Mouse (Mus musculus) neural tube, embryonic 12.5 days (tissue): Measurements from ENCODE around the gene Cux2. TPM values are rescaled to one million over a fixed set of nuclear protein-coding genes. Genes with fewer than 3 reads are reported as not detected.

Experiments
- ATAC-seq: fragments of 200-750 bp; cut with Nextera tagmentation; 2 replicates; pipeline ENCODE4 v1.8.0; 2017; ENCODE audit warnings: low read depth, mild to moderate bottlenecking, moderate TSS enrichment, moderate library complexity; ENCODE audit not compliant: low FRiP score
- H3K27ac ChIP-seq: fragments of 300-500 bp; sonication (generic); 2 replicates; pipeline ENCODE4 v1.5.1; 2016
- H3K27me3 ChIP-seq: fragments of 300-500 bp; sonication (generic); replicated peaks from 2 replicates; pipeline ENCODE4 v1.6.1; 2016; ENCODE audit warnings: mild to moderate bottlenecking
- H3K36me3 ChIP-seq: fragments of 300-500 bp; sonication (generic); 2 replicates; pipeline ENCODE4 v1.6.1; 2016; ENCODE audit warnings: mild to moderate bottlenecking
- H3K4me1 ChIP-seq: fragments of 300-500 bp; sonication (generic); 2 replicates; pipeline ENCODE4 v1.6.1; 2016
- H3K4me2 ChIP-seq: fragments of 300-500 bp; sonication (generic); replicated peaks from 2 replicates; pipeline ENCODE4 v1.6.1; 2016; ENCODE audit warnings: mild to moderate bottlenecking
- H3K4me3 ChIP-seq: fragments of 300-500 bp; sonication (generic); 2 replicates; pipeline ENCODE4 v1.5.1; 2016
- H3K9ac ChIP-seq: fragments of 300-500 bp; sonication (generic); 2 replicates; pipeline ENCODE4 v1.6.1; 2016; ENCODE audit warnings: mild to moderate bottlenecking
- H3K9me3 ChIP-seq: fragments of 300-500 bp; sonication (generic); 2 replicates; pipeline ENCODE4 v1.6.1; 2016; ENCODE audit warnings: mild to moderate bottlenecking
- WGBS: fragments of 180-500 bp; shearing (Covaris S2); methylation state at CpG from one replicate; pipeline ENCODE4 v1.1.7; 2016; 5-methylcytosine and 5-hydroxymethylcytosine counted together
- microRNA-seq: library from miRNA; unstranded; fragments of <30 nt; microRNA quantifications from one replicate; pipeline ENCODE4, GENCODE M21; 2017
- polyA plus RNA-seq: library from polyadenylated mRNA; unstranded; fragments of >200 nt; fragmentation: Nextera tagmentation; extraction: Ambion mirVana; gene quantifications from 2 replicates; pipeline ENCODE4 v1.2.1, GENCODE M21; 2016

Gene Cux2
- polyA plus RNA-seq, 1 experiment from 2014 or later = 24.2 TPM

GRCm38 (mm10) chr5:121815867-121816380 lies 234.0 kb downstream of the Cux2 start:
- WGBS = 94% methylated on average over 8 of the region's 8 CpGs
- Histone ChIP-seq H3K9me3 (no peaks in the 10 kb centered on the region), H3K4me1 (no peaks in the 10 kb centered on the region), H3K27me3 (no peaks in the 10 kb centered on the region), H3K9ac (no peak overlapping the region), H3K4me3 (no peak overlapping the region), H3K27ac (no peak overlapping the region), H3K36me3 (peaks cover 90% of the 10 kb centered on the region), H3K4me2 (no peak overlapping the region)
- ATAC-seq = no peak

- no peaks in the 10 kb centered on the region for H3K9me3 ChIP-seq
- H3K4me2 ChIP-seq = no peak overlapping the region
- H3K27ac ChIP-seq = no peak overlapping the region
- no peak overlapping the region for H3K4me3 ChIP-seq
- 67% methylated on average over 3 of the region's 3 CpGs for WGBS
- H3K27me3 ChIP-seq = no peaks in the 10 kb centered on the region
- H3K4me1 ChIP-seq = no peaks in the 10 kb centered on the region
- no peak for ATAC-seq
- H3K36me3 ChIP-seq = peaks cover 92% of the 10 kb centered on the region
- no peak overlapping the region for H3K9ac ChIP-seq
Observed at GRCm38 (mm10) chr5:121815067-121815466, 234.8 kb downstream of the Cux2 start.

- no peak overlapping the region for H3K4me3 ChIP-seq
- no peak overlapping the region for H3K4me2 ChIP-seq
- no peaks in the 10 kb centered on the region for H3K9me3 ChIP-seq
- H3K27ac ChIP-seq = no peak overlapping the region
- no peaks in the 10 kb centered on the region for H3K27me3 ChIP-seq
- H3K9ac ChIP-seq = no peak overlapping the region
- no peaks in the 10 kb centered on the region for H3K4me1 ChIP-seq
- no peak for ATAC-seq
- 94% methylated on average over 10 of the region's 10 CpGs for WGBS
- peaks cover 85% of the 10 kb centered on the region for H3K36me3 ChIP-seq
Observed at GRCm38 (mm10) chr5:121813744-121814143, 236.2 kb downstream of the Cux2 start.

- Histone ChIP-seq H3K9me3 (no peaks in the 10 kb centered on the region), H3K9ac (no peak overlapping the region), H3K36me3 (peaks cover 74% of the 10 kb centered on the region), H3K4me2 (no peak overlapping the region), H3K27ac (no peak overlapping the region), H3K4me1 (no peaks in the 10 kb centered on the region), H3K4me3 (no peak overlapping the region), H3K27me3 (no peaks in the 10 kb centered on the region)
- 86% methylated on average over 7 of the region's 7 CpGs for WGBS
- ATAC-seq = no peak
Observed at GRCm38 (mm10) chr5:121812526-121813243, 237.2 kb downstream of the Cux2 start.

GRCm38 (mm10) chr5:121811485-121811931 lies 238.4 kb downstream of the Cux2 start:
- no peak overlapping the region for H3K9ac ChIP-seq
- peaks cover 63% of the 10 kb centered on the region for H3K36me3 ChIP-seq

GRCm38 (mm10) chr5:121810331-121811151 lies 239.4 kb downstream of the Cux2 start:
- H3K27me3 ChIP-seq = no peaks in the 10 kb centered on the region
- no peaks in the 10 kb centered on the region for H3K4me1 ChIP-seq
- no peak overlapping the region for H3K9ac ChIP-seq
- no peaks in the 10 kb centered on the region for H3K9me3 ChIP-seq
- no peak for ATAC-seq
- H3K4me2 ChIP-seq = no peak overlapping the region
- H3K36me3 ChIP-seq = peaks cover 53% of the 10 kb centered on the region
- WGBS = 92% methylated on average over 17 of the region's 17 CpGs
- H3K4me3 ChIP-seq = no peak overlapping the region
- no peak overlapping the region for H3K27ac ChIP-seq

More at GRCm38 (mm10) chr5:121811485-121811931, 238.4 kb downstream of the Cux2 start:
- H3K4me2 ChIP-seq = no peak overlapping the region
- H3K9me3 ChIP-seq = no peaks in the 10 kb centered on the region
- ATAC-seq = no peak
- no peak overlapping the region for H3K27ac ChIP-seq
- no peaks in the 10 kb centered on the region for H3K4me1 ChIP-seq
- H3K27me3 ChIP-seq = no peaks in the 10 kb centered on the region
- WGBS = 94% methylated on average over 5 of the region's 5 CpGs
- no peak overlapping the region for H3K4me3 ChIP-seq

- Histone ChIP-seq H3K4me3 (no peak overlapping the region), H3K4me1 (no peaks in the 10 kb centered on the region), H3K27ac (no peak overlapping the region), H3K36me3 (peaks cover 50% of the 10 kb centered on the region), H3K9me3 (no peaks in the 10 kb centered on the region), H3K4me2 (no peak overlapping the region), H3K27me3 (no peaks in the 10 kb centered on the region), H3K9ac (no peak overlapping the region)
- no peak for ATAC-seq
- 84% methylated on average over 5 of the region's 5 CpGs for WGBS
Observed at GRCm38 (mm10) chr5:121809667-121810224, 240.2 kb downstream of the Cux2 start.

- no peak overlapping the region for H3K4me3 ChIP-seq
- no peaks in the 10 kb centered on the region for H3K9me3 ChIP-seq
- H3K4me2 ChIP-seq = no peak overlapping the region
- H3K27ac ChIP-seq = no peak overlapping the region
- H3K27me3 ChIP-seq = no peaks in the 10 kb centered on the region
- 84% methylated on average over 2 of the region's 2 CpGs for WGBS
- no peaks in the 10 kb centered on the region for H3K4me1 ChIP-seq
- H3K9ac ChIP-seq = no peak overlapping the region
- ATAC-seq = no peak
- peaks cover 52% of the 10 kb centered on the region for H3K36me3 ChIP-seq
Observed at GRCm38 (mm10) chr5:121808202-121808601, 241.7 kb downstream of the Cux2 start.

GRCm38 (mm10) chr5:121807186-121807585 lies 242.7 kb downstream of the Cux2 start:
- Histone ChIP-seq H3K4me2 (no peak overlapping the region), H3K27me3 (no peaks in the 10 kb centered on the region), H3K9ac (no peak overlapping the region), H3K4me1 (no peaks in the 10 kb centered on the region), H3K36me3 (peaks cover 51% of the 10 kb centered on the region), H3K27ac (no peak overlapping the region), H3K9me3 (no peaks in the 10 kb centered on the region), H3K4me3 (no peak overlapping the region)
- WGBS = 72% methylated on average over 3 of the region's 3 CpGs
- ATAC-seq = no peak

Small RNAs within 50 kb of the gene (microRNA-seq; reads per million reads assigned to microRNA genes)
- gene Mir7031 = not detected

Other genes with a start within 250 kb of the Cux2 start
- 11.3 and 12.9 TPM in 2 replicates for gene Sh2b3, start 212.5 kb downstream of the Cux2 start, polyA plus RNA-seq
- 47.1 and 49.8 TPM in 2 replicates for gene Pheta1, start 201.1 kb downstream of the Cux2 start, polyA plus RNA-seq
- gene Myl2, start 50.8 kb upstream of the Cux2 start, polyA plus RNA-seq = 0.80 and 6.0 TPM in 2 replicates
- gene Ccdc63, start 90.7 kb upstream of the Cux2 start, polyA plus RNA-seq = not detected in 2 replicates
- 306 and 318 TPM in 2 replicates for gene Ppp1cc, start 108.2 kb upstream of the Cux2 start, polyA plus RNA-seq
- gene Hvcn1, start 156.7 kb upstream of the Cux2 start, polyA plus RNA-seq = 4.5 and 4.9 TPM in 2 replicates
- 4.6 and 4.9 TPM in 2 replicates for gene Tctn1, start 214.4 kb upstream of the Cux2 start, polyA plus RNA-seq
- 10.5 and 10.7 TPM in 2 replicates for gene Pptc7, start 234.3 kb upstream of the Cux2 start, polyA plus RNA-seq